Comparison of ENCODE assay signal across 32 mouse cellular contexts in genomic region chr6:88913440-88913839, GRCm38 (mm10). TPM values are rescaled to one million over a fixed set of nuclear protein-coding genes. Genes with fewer than 3 reads are reported as not detected.
DNase-seq lines count a peak whose midpoint lies in the region; ATAC-seq lines count a peak whose summit lies in the region.
"Had no signal": no experiment of that assay in that cellular context is flagged by ENCODE, and none has a peak within 500 bp of the region (broad histone marks: within the 10 kb centered on the region; RNA-seq: fewer than 3 reads in every experiment).

No protein-coding gene starts in this region.

- no peaks in the 10 kb centered on the region for H3K27me3 ChIP-seq in forebrain, embryonic 13.5 days
- H3K27me3 ChIP-seq in forebrain, embryonic 10.5 days (ENCODE audit: poor library complexity, severe bottlenecking), result no peaks in the 10 kb centered on the region
- H3K27me3 ChIP-seq in heart, embryonic 15.5 days, result no peaks in the 10 kb centered on the region
- no peaks in the 10 kb centered on the region for H3K27me3 ChIP-seq in heart, embryonic 11.5 days (ENCODE audit: control insufficient read depth, insufficient read depth, low read length)
- H3K27me3 ChIP-seq in lung, embryonic 16.5 days (ENCODE audit: control insufficient read depth, insufficient read depth, low read depth, low read length), result no peaks in the 10 kb centered on the region
- H3K27me3 ChIP-seq: forebrain, embryonic 15.5 days; heart, embryonic 13.5 days; hindbrain, embryonic 12.5 days; intestine, embryonic 15.5 days; limb, embryonic 12.5 days; midbrain, embryonic 12.5 days; neural tube, embryonic 12.5 days; Patski had no signal

- no peaks in the 10 kb centered on the region for H3K4me1 ChIP-seq in forebrain, embryonic 13.5 days
- H3K4me1 ChIP-seq in forebrain, embryonic 10.5 days, result no peaks in the 10 kb centered on the region
- peaks cover 24% of the 10 kb centered on the region for H3K4me1 ChIP-seq in heart, embryonic 15.5 days (replicated peaks)
- H3K4me1 ChIP-seq in heart, embryonic 11.5 days (ENCODE audit: control insufficient read depth, insufficient read depth, low read length), result peaks cover 4% of the 10 kb centered on the region; the same call in 1 of the 2 replicates
- 0 out of 2 replicates have a peak, but pooled peaks cover under 1% of the 10 kb centered on the region for H3K4me1 ChIP-seq in lung, embryonic 16.5 days (replicated peaks; ENCODE audit: control insufficient read depth, insufficient read depth, low read length)
- H3K4me1 ChIP-seq: forebrain, embryonic 15.5 days; hindbrain, embryonic 12.5 days; intestine, embryonic 15.5 days; limb, embryonic 12.5 days; midbrain, embryonic 12.5 days; neural tube, embryonic 12.5 days had no signal

- peaks cover 34% of the 10 kb centered on the region for H3K36me3 ChIP-seq in forebrain, embryonic 13.5 days (ENCODE audit: poor library complexity, severe bottlenecking)
- peaks cover 39% of the 10 kb centered on the region for H3K36me3 ChIP-seq in forebrain, embryonic 10.5 days (replicated peaks)
- H3K36me3 ChIP-seq in heart, embryonic 15.5 days, result peaks cover 26% of the 10 kb centered on the region; the same call in 1 of the 2 replicates
- peaks cover 10% of the 10 kb centered on the region for H3K36me3 ChIP-seq in heart, embryonic 11.5 days (ENCODE audit: control insufficient read depth, insufficient read depth, low read length)
- peaks cover 10% of the 10 kb centered on the region; the same call in 1 of the 2 replicates for H3K36me3 ChIP-seq in lung, embryonic 16.5 days (ENCODE audit: control insufficient read depth, insufficient read depth, low read length)

- H3K4me3 ChIP-seq in forebrain, embryonic 13.5 days, result no peak overlapping the region
- H3K4me3 ChIP-seq in forebrain, embryonic 10.5 days, result no peak overlapping the region
- no peak overlapping the region for H3K4me3 ChIP-seq in heart, embryonic 15.5 days
- no peak overlapping the region for H3K4me3 ChIP-seq in heart, embryonic 11.5 days (ENCODE audit: low read depth, low read length)
- H3K4me3 ChIP-seq in lung, embryonic 16.5 days (ENCODE audit: low read length), result no peak overlapping the region
- H3K4me3 ChIP-seq: erythroblast, embryonic 14.5 days; forebrain, embryonic 15.5 days; heart, embryonic 13.5 days; hindbrain, embryonic 12.5 days; intestine, embryonic 15.5 days; layer of hippocampus, adult 2 months; left cerebral cortex, adult 2 months; limb, embryonic 12.5 days; midbrain, embryonic 12.5 days; myocyte; neural tube, embryonic 12.5 days had no signal

- H3K27ac ChIP-seq in forebrain, embryonic 13.5 days, result no peak overlapping the region
- no peak overlapping the region for H3K27ac ChIP-seq in forebrain, embryonic 10.5 days
- 0 out of 2 replicates have a peak overlapping the region, but pooled peaks have one; percentile 47 for H3K27ac ChIP-seq in heart, embryonic 15.5 days
- no peak overlapping the region for H3K27ac ChIP-seq in heart, embryonic 11.5 days (ENCODE audit: low read depth, low read length)
- no peak overlapping the region for H3K27ac ChIP-seq in lung, embryonic 16.5 days (ENCODE audit: low read length)
- H3K27ac ChIP-seq: forebrain, embryonic 15.5 days; heart, embryonic 13.5 days; hindbrain, embryonic 12.5 days; hindbrain, postnatal 0 days; intestine, embryonic 15.5 days; layer of hippocampus, adult 2 months; left cerebral cortex, adult 2 months; limb, embryonic 12.5 days; midbrain, embryonic 12.5 days; neural tube, embryonic 12.5 days had no signal

- DNase-seq in forebrain, embryonic 10.5 days (ENCODE audit: extremely low spot score, low spot score), result no peak
- DNase-seq in lung, postnatal 4 days, result no peak
- DNase-seq in right cerebral cortex, postnatal 36 days (ENCODE audit: low spot score in 2 of 2), result no peak
- DNase-seq: cerebellum, adult 18-20 months; cerebellum, postnatal 14 days; gastrocnemius, postnatal 25 days; heart, postnatal 36 days; lung, adult 18-20 months; lung, postnatal 14 days; right cerebral cortex, adult 18-20 months; right cerebral cortex, postnatal 4 days; thymus, adult 2 months; thymus, postnatal 36 days had no signal

- no peak overlapping the region for H3K9ac ChIP-seq in forebrain, embryonic 13.5 days
- no peak overlapping the region for H3K9ac ChIP-seq in heart, embryonic 15.5 days
- H3K9ac ChIP-seq in heart, embryonic 11.5 days (ENCODE audit: low read depth, low read length), result no peak overlapping the region
- H3K9ac ChIP-seq in lung, embryonic 16.5 days (ENCODE audit: low read length), result no peak overlapping the region
- H3K9ac ChIP-seq: forebrain, embryonic 15.5 days; heart, embryonic 13.5 days; hindbrain, embryonic 12.5 days; intestine, embryonic 15.5 days; limb, embryonic 12.5 days; midbrain, embryonic 12.5 days; neural tube, embryonic 12.5 days had no signal

- 0 out of 2 replicates have a peak, but pooled peaks have one; percentile 13 for ATAC-seq in forebrain, embryonic 13.5 days
- ATAC-seq in heart, embryonic 15.5 days (replicated peaks; ENCODE audit: insufficient number of reproducible peaks, insufficient read depth, low FRiP score, low read depth), result no peak
- ATAC-seq in heart, embryonic 11.5 days (replicated peaks; ENCODE audit: insufficient number of reproducible peaks, low FRiP score, low TSS enrichment), result no peak
- ATAC-seq in lung, embryonic 16.5 days (ENCODE audit: low read depth), result peak; percentile 4; the same call in 1 of the 2 replicates
- no peak for ATAC-seq in megakaryocyte-erythroid progenitor cell, adult 5-6 weeks (replicated peaks; ENCODE audit: low FRiP score, low TSS enrichment, poor library complexity, severe bottlenecking)
- ATAC-seq: forebrain, embryonic 15.5 days; hindbrain, postnatal 0 days; intestine, embryonic 15.5 days; Patski had no signal

- H3K4me2 ChIP-seq in forebrain, embryonic 13.5 days, result no peak overlapping the region
- H3K4me2 ChIP-seq in heart, embryonic 15.5 days, result no peak overlapping the region
- no peak overlapping the region for H3K4me2 ChIP-seq in heart, embryonic 11.5 days
- no peak overlapping the region for H3K4me2 ChIP-seq in lung, embryonic 16.5 days (ENCODE audit: low read depth, low read length)
- H3K4me2 ChIP-seq: forebrain, embryonic 15.5 days; heart, embryonic 13.5 days; hindbrain, embryonic 12.5 days; intestine, embryonic 15.5 days; limb, embryonic 12.5 days; midbrain, embryonic 12.5 days; neural tube, embryonic 12.5 days had no signal

- no peaks in the 10 kb centered on the region for H3K9me3 ChIP-seq in forebrain, embryonic 13.5 days (replicated peaks)
- no peaks in the 10 kb centered on the region for H3K9me3 ChIP-seq in forebrain, embryonic 10.5 days
- H3K9me3 ChIP-seq in heart, embryonic 15.5 days (replicated peaks), result no peaks in the 10 kb centered on the region
- no peaks in the 10 kb centered on the region for H3K9me3 ChIP-seq in heart, embryonic 11.5 days (replicated peaks; ENCODE audit: control insufficient read depth, low read length)
- no peaks in the 10 kb centered on the region for H3K9me3 ChIP-seq in lung, embryonic 16.5 days (ENCODE audit: control insufficient read depth, low read length)
- H3K9me3 ChIP-seq: forebrain, embryonic 15.5 days; G1E; heart, embryonic 13.5 days; hindbrain, embryonic 12.5 days; intestine, embryonic 15.5 days; limb, embryonic 12.5 days; midbrain, embryonic 12.5 days; neural tube, embryonic 12.5 days had no signal

RNA-seq across cellular contexts. Expression of gene Tpra1, which starts 11.4 kb away (rescaled TPM):
- 45.4 and 53.9 TPM in 2 replicates for polyA plus RNA-seq in forebrain, embryonic 13.5 days (2015; fragmentation: Nextera tagmentation; extraction: Ambion mirVana)
- polyA plus RNA-seq in forebrain, embryonic 10.5 days (2016; fragmentation: Nextera tagmentation; extraction: Ambion mirVana), result 47.9 and 51.5 TPM in 2 replicates
- polyA plus RNA-seq in heart, embryonic 15.5 days (2015; fragmentation: Nextera tagmentation; extraction: Ambion mirVana), result 41.4 and 54.7 TPM in 2 replicates
- polyA plus RNA-seq in heart, embryonic 11.5 days (2014; fragmentation: Nextera tagmentation; extraction: Ambion mirVana), result 40.1 and 41.8 TPM in 2 replicates
- 80.1 and 85.3 TPM in 2 replicates for polyA plus RNA-seq in lung, embryonic 16.5 days (2015; fragmentation: Nextera tagmentation; extraction: Ambion mirVana)
- total RNA-seq in megakaryocyte-erythroid progenitor cell, adult 5-6 weeks (2014; fragmentation: Nextera tagmentation), result 31.4 and 39.7 TPM in 2 replicates
- 25.6 and 27.6 TPM in 2 replicates for total RNA-seq in megakaryocyte-erythroid progenitor cell, adult 5-6 weeks (2017)

RNA-seq across cellular contexts. Expression of gene Mcm2, which starts 14.9 kb away (rescaled TPM):
- polyA plus RNA-seq in forebrain, embryonic 13.5 days (2015; fragmentation: Nextera tagmentation; extraction: Ambion mirVana), result 133 and 157 TPM in 2 replicates
- polyA plus RNA-seq in forebrain, embryonic 10.5 days (2016; fragmentation: Nextera tagmentation; extraction: Ambion mirVana), result 305 and 322 TPM in 2 replicates
- polyA plus RNA-seq in heart, embryonic 15.5 days (2015; fragmentation: Nextera tagmentation; extraction: Ambion mirVana), result 68.2 and 94.2 TPM in 2 replicates
- 119 and 138 TPM in 2 replicates for polyA plus RNA-seq in heart, embryonic 11.5 days (2014; fragmentation: Nextera tagmentation; extraction: Ambion mirVana)
- 119 and 125 TPM in 2 replicates for polyA plus RNA-seq in lung, embryonic 16.5 days (2015; fragmentation: Nextera tagmentation; extraction: Ambion mirVana)
- total RNA-seq in megakaryocyte-erythroid progenitor cell, adult 5-6 weeks (2014; fragmentation: Nextera tagmentation), result 175 and 213 TPM in 2 replicates
- 181 and 236 TPM in 2 replicates for total RNA-seq in megakaryocyte-erythroid progenitor cell, adult 5-6 weeks (2017)

RNA-seq across cellular contexts. Expression of gene Podxl2, which starts 38.6 kb away (rescaled TPM):
- 355 and 357 TPM in 2 replicates for polyA plus RNA-seq in forebrain, embryonic 13.5 days (2015; fragmentation: Nextera tagmentation; extraction: Ambion mirVana)
- 44.7 and 52.8 TPM in 2 replicates for polyA plus RNA-seq in forebrain, embryonic 10.5 days (2016; fragmentation: Nextera tagmentation; extraction: Ambion mirVana)
- polyA plus RNA-seq in heart, embryonic 15.5 days (2015; fragmentation: Nextera tagmentation; extraction: Ambion mirVana), result 42.5 and 52.5 TPM in 2 replicates
- 26.4 and 27.2 TPM in 2 replicates for polyA plus RNA-seq in heart, embryonic 11.5 days (2014; fragmentation: Nextera tagmentation; extraction: Ambion mirVana)
- polyA plus RNA-seq in lung, embryonic 16.5 days (2015; fragmentation: Nextera tagmentation; extraction: Ambion mirVana), result 27.1 and 35.1 TPM in 2 replicates
- 6.6 TPM in 1 of 2 replicates, not detected in the other for total RNA-seq in megakaryocyte-erythroid progenitor cell, adult 5-6 weeks (2014; fragmentation: Nextera tagmentation)
- not detected in 2 replicates for total RNA-seq in megakaryocyte-erythroid progenitor cell, adult 5-6 weeks (2017)
- polyA plus RNA-seq: G1E had no signal

Comparison
In these comparisons a context has a peak if more than half of its experiments do, and no peak if none do; other contexts are left out.
1. ATAC-seq: peak in forebrain, embryonic 13.5 days (single experiment) and lung, embryonic 16.5 days (single experiment); none in heart, embryonic 15.5 days (single experiment), heart, embryonic 11.5 days (single experiment) and megakaryocyte-erythroid progenitor cell, adult 5-6 weeks (single experiment).